Mouse (Mus musculus) kidney, embryonic 14.5 days (tissue): ENCODE results near the gene Naxd. TPM values are rescaled to one million over a fixed set of nuclear protein-coding genes. Genes with fewer than 3 reads are reported as not detected.
"Not testable (repeated sequence)": the region's sequence is repeated elsewhere in the genome, so short reads cannot be mapped to it uniquely, and the experiment has no call there.

Source experiments
- ATAC-seq: fragments of 200-750 bp; cut with Nextera tagmentation; 2 replicates; pipeline ENCODE4 v1.8.0; 2017; ENCODE audit warnings: moderate number of reproducible peaks, mild to moderate bottlenecking, moderate TSS enrichment, moderate library complexity; ENCODE audit not compliant: low FRiP score, low TSS enrichment
- H3K27ac ChIP-seq: fragments of 300-500 bp; sonication (generic); 2 replicates; pipeline ENCODE4 v1.5.1; 2014; ENCODE audit warnings: low read depth, mild to moderate bottlenecking, low read length, moderate library complexity, mixed read lengths
- H3K27me3 ChIP-seq: fragments of 300-500 bp; sonication (generic); 2 replicates; pipeline ENCODE4 v1.6.1; 2014; ENCODE audit warnings: mild to moderate bottlenecking, low read length; ENCODE audit not compliant: control insufficient read depth, insufficient read depth
- H3K36me3 ChIP-seq: fragments of 300-500 bp; sonication (generic); 2 replicates; pipeline ENCODE4 v1.6.1; 2014; ENCODE audit warnings: low read length, mixed read lengths; ENCODE audit not compliant: control insufficient read depth, insufficient read depth
- H3K4me1 ChIP-seq: fragments of 300-500 bp; sonication (generic); 2 replicates; pipeline ENCODE4 v1.6.1; 2014; ENCODE audit warnings: low read length, mixed read lengths; ENCODE audit not compliant: control insufficient read depth, insufficient read depth
- H3K4me2 ChIP-seq: fragments of 300-500 bp; sonication (generic); replicated peaks from 2 replicates; pipeline ENCODE4 v1.6.1; 2014; ENCODE audit warnings: low read depth, mild to moderate bottlenecking, low read length
- H3K4me3 ChIP-seq: fragments of 300-500 bp; sonication (generic); 2 replicates; pipeline ENCODE4 v1.5.1; 2014; ENCODE audit warnings: mild to moderate bottlenecking, low read length
- H3K9ac ChIP-seq: fragments of 300-500 bp; sonication (generic); 2 replicates; pipeline ENCODE4 v1.6.1; 2014; ENCODE audit warnings: low read depth, mild to moderate bottlenecking, low read length, moderate library complexity
- H3K9me3 ChIP-seq: fragments of 300-500 bp; sonication (generic); 2 replicates; pipeline ENCODE4 v1.6.1; 2016; ENCODE audit warnings: low read length; ENCODE audit not compliant: control insufficient read depth
- whole genome bisulfite sequencing: fragments of 180-500 bp; shearing (Covaris S2); extraction: QIAGEN DNeasy Blood & Tissue Kit; methylation state at CpG from one replicate; pipeline ENCODE4 v1.1.7; 2014; 5-methylcytosine and 5-hydroxymethylcytosine counted together
- polyA plus RNA-seq: library from polyadenylated mRNA; unstranded; fragments of >200 nt; fragmentation: Nextera tagmentation; extraction: Ambion mirVana; gene quantifications from 2 replicates; pipeline ENCODE4 v1.2.1, GENCODE M21; 2014

Naxd gene
- polyA plus RNA-seq, 1 experiment from 2014 or later = 116 TPM

DNA sequence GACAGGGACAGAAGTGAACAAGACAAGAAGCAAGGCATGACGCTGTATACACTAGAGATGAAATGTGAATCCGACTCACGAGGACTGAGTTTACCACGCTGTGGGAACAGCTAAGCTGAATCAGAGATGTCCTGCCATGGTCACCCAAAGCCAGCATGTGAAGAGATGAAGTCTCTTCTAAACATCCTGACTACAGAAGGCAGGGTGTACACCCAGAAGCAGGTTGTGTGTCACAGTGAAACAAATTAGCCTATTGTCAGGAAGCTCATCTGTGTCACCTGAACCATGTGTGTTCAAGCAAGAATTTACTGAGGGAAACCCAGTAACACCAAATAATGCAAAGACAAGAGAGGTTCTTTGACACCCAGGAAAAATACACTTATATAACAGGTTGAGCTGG is 31.7 kb upstream of the Naxd start:
- Histone ChIP-seq H3K4me2 (no peak overlapping the region), H3K4me1 (0 out of 2 replicates have a peak, but pooled peaks cover 4% of the 10 kb centered on the region), H3K27ac (no peak overlapping the region), H3K27me3 (no peaks in the 10 kb centered on the region), H3K9me3 (peaks cover 6% of the 10 kb centered on the region; the same call in 1 of the 2 replicates), H3K9ac (no peak overlapping the region), H3K4me3 (no peak overlapping the region), H3K36me3 (no peaks in the 10 kb centered on the region)
- no peak for ATAC-seq
- 91% methylated on average over 4 of the region's 4 CpGs for WGBS

GRCm38 (mm10) chr8:11466528-11466927 is 30.8 kb upstream of the Naxd start:
- H3K4me3 ChIP-seq, H3K27me3 ChIP-seq, ATAC-seq, H3K36me3 ChIP-seq, H3K4me2 ChIP-seq, H3K9me3 ChIP-seq, H3K9ac ChIP-seq, H3K4me1 ChIP-seq, H3K27ac ChIP-seq: not testable (repeated sequence)
- 87% methylated on average over 4 of the region's 5 CpGs for WGBS

GRCm38 (mm10) chr8:11469095-11469494 is 28.2 kb upstream of the Naxd start:
- ATAC-seq = no peak
- Histone ChIP-seq H3K4me1 (peaks cover 17% of the 10 kb centered on the region), H3K4me3 (no peak overlapping the region), H3K27me3 (no peaks in the 10 kb centered on the region), H3K9ac (no peak overlapping the region), H3K27ac (no peak overlapping the region), H3K4me2 (no peak overlapping the region), H3K36me3 (no peaks in the 10 kb centered on the region), H3K9me3 (peaks cover 6% of the 10 kb centered on the region; the same call in 1 of the 2 replicates)
- WGBS = 3% methylated on average over 3 of the region's 3 CpGs

DNA sequence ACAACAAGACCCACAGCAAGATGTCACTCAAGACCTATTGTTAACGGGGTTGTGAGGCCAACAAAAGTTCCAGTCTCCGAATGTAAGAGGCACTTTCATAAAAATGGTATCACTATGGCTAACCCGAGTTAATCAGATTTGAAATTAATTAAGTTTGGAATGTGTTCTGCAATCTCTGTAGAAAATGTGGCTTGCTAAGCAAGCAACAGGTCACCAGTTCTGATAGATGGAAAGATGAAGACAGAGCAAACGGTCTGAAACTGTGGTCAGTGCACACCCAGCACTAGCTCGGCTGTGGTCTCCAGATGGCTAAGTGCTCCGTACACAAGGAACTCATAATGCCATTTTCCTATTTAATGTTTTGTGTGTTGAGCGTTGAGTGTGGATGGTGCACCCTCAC is 26.6 kb upstream of the Naxd start:
- ATAC-seq = no peak
- H3K9ac ChIP-seq = no peak overlapping the region
- peaks cover 6% of the 10 kb centered on the region; the same call in 1 of the 2 replicates for H3K9me3 ChIP-seq
- no peak overlapping the region for H3K4me2 ChIP-seq
- H3K4me3 ChIP-seq = no peak overlapping the region
- WGBS = 68% methylated on average over 7 of the region's 7 CpGs
- H3K36me3 ChIP-seq = no peaks in the 10 kb centered on the region
- H3K4me1 ChIP-seq = peaks cover 21% of the 10 kb centered on the region
- peak overlapping the region; percentile 83; the same call in 1 of the 2 replicates for H3K27ac ChIP-seq
- no peaks in the 10 kb centered on the region; the same call in 1 of the 2 replicates for H3K27me3 ChIP-seq

- Histone ChIP-seq H3K9me3 (peaks cover 6% of the 10 kb centered on the region; the same call in 1 of the 2 replicates), H3K27ac (peak overlapping the region; percentile 83; the same call in 1 of the 2 replicates), H3K4me1 (peaks cover 22% of the 10 kb centered on the region), H3K4me2 (no peak overlapping the region), H3K9ac (no peak overlapping the region), H3K27me3 (peaks cover 3% of the 10 kb centered on the region; the same call in 1 of the 2 replicates), H3K4me3 (no peak overlapping the region), H3K36me3 (no peaks in the 10 kb centered on the region)
- no peak for ATAC-seq
- WGBS = 46% methylated on average over 8 of the region's 8 CpGs
These were observed 26.0 kb upstream of the Naxd start for GRCm38 (mm10) chr8:11471309-11471708.

GRCm38 (mm10) chr8:11473072-11473471 is 24.2 kb upstream of the Naxd start:
- Histone ChIP-seq H3K27me3 (peaks cover 4% of the 10 kb centered on the region; the same call in 1 of the 2 replicates), H3K4me3 (no peak overlapping the region), H3K4me2 (no peak overlapping the region), H3K27ac (peak overlapping the region; percentile 65; the same call in 1 of the 2 replicates), H3K36me3 (no peaks in the 10 kb centered on the region), H3K9ac (no peak overlapping the region), H3K9me3 (no peaks in the 10 kb centered on the region), H3K4me1 (peaks cover 30% of the 10 kb centered on the region)
- WGBS = 15% methylated on average over 4 of the region's 4 CpGs
- ATAC-seq = peak; percentile 41; the same call in 1 of the 2 replicates

DNA sequence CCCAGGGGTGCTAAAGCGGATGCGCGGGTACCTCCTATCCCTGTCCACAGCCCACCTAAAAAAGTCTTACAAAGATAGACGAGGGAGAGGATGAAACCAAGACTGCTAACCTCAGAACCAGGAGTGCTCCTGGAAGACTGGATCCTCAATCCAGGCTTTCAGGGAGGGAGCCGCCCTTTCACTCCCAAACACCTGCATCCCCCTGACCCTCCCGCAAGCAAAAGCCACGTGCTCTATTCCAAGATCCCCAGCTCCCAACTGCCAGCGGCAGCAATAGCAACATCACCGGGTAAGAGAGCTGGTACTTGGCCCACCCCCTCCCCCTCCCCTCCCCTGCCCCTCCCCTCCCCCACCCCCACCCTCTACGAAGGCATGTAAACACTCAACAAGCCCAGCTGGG is 21.9 kb upstream of the Naxd start:
- peaks cover 41% of the 10 kb centered on the region for H3K4me1 ChIP-seq
- H3K4me3 ChIP-seq = no peak overlapping the region
- no peaks in the 10 kb centered on the region for H3K36me3 ChIP-seq
- peak overlapping the region; percentile 2; the same call in 1 of the 2 replicates for H3K4me2 ChIP-seq
- no peak overlapping the region for H3K9ac ChIP-seq
- H3K27me3 ChIP-seq = peaks cover 8% of the 10 kb centered on the region; the same call in 1 of the 2 replicates
- H3K27ac ChIP-seq = no peak overlapping the region
- 14% methylated on average over 9 of the region's 10 CpGs for WGBS
- no peaks in the 10 kb centered on the region for H3K9me3 ChIP-seq
- ATAC-seq = no peak

DNA sequence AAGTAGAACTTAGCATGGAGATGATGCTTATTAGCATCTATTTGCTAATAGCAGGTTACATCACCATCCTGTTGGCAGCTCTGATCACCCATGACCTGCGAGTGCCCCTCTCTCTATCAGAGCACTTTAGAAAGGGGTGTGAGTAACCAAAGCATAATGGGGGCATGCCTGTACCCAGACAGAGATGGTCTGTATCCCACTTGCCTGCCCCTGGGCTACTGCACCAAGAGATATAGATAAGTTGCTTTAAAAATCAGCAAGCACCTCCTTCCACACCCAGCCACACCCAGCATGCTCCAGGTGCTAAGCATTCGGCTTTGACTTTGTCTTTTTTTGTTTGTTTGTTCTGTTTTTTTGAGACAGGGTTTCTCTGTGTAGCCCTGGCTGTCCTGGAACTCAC is 21.4 kb upstream of the Naxd start:
- peak overlapping the region; percentile 68; the same call in 1 of the 2 replicates for H3K4me3 ChIP-seq
- H3K4me2 ChIP-seq = peak overlapping the region; percentile 99
- H3K27me3 ChIP-seq = peaks cover 8% of the 10 kb centered on the region; the same call in 1 of the 2 replicates
- peaks cover 41% of the 10 kb centered on the region for H3K4me1 ChIP-seq
- ATAC-seq = no peak
- H3K9me3 ChIP-seq = no peaks in the 10 kb centered on the region
- H3K27ac ChIP-seq = 0 out of 2 replicates have a peak overlapping the region, but pooled peaks have one; percentile 69
- H3K36me3 ChIP-seq = no peaks in the 10 kb centered on the region
- WGBS = 14% methylated on average over 2 of the region's 2 CpGs
- H3K9ac ChIP-seq = no peak overlapping the region

GRCm38 (mm10) chr8:11476338-11477177 is 20.7 kb upstream of the Naxd start:
- H3K4me3 ChIP-seq = peak overlapping the region; percentile 68
- peaks cover 8% of the 10 kb centered on the region; the same call in 1 of the 2 replicates for H3K27me3 ChIP-seq
- no peaks in the 10 kb centered on the region for H3K9me3 ChIP-seq
- WGBS = 6% methylated on average over 24 of the region's 24 CpGs
- H3K9ac ChIP-seq = peak overlapping the region; percentile 51
- peak overlapping the region; percentile 99 for H3K4me2 ChIP-seq
- H3K36me3 ChIP-seq = no peaks in the 10 kb centered on the region
- H3K27ac ChIP-seq = peak overlapping the region; percentile 69; the same call in 1 of the 2 replicates
- H3K4me1 ChIP-seq = peaks cover 41% of the 10 kb centered on the region
- no peak for ATAC-seq
